Mouse (Mus musculus) stomach, embryonic 15.5 days (tissue): ENCODE results near the gene Tmem35b. TPM values are rescaled to one million over a fixed set of nuclear protein-coding genes. Genes with fewer than 3 reads are reported as not detected.

Experiments
- polyA plus RNA-seq: library from polyadenylated mRNA; unstranded; fragments of >200 nt; fragmentation: Nextera tagmentation; extraction: Ambion mirVana; gene quantifications from 2 replicates; pipeline ENCODE4 v1.2.1, GENCODE M21; 2015

Gene Tmem35b
- polyA plus RNA-seq, 1 experiment from 2014 or later: 21.6 TPM

Other genes starting within 250 kb of the Tmem35b start
- gene Zmym4, start 155.6 kb upstream of the Tmem35b start, polyA plus RNA-seq: 16.6 and 18.6 TPM in 2 replicates
- gene Sfpq, start 102.4 kb upstream of the Tmem35b start, polyA plus RNA-seq: 78.0 and 78.5 TPM in 2 replicates
- 13.2 and 15.2 TPM in 2 replicates for gene Zmym1, start 62.5 kb upstream of the Tmem35b start, polyA plus RNA-seq
- gene Zmym6, start 46.3 kb upstream of the Tmem35b start, polyA plus RNA-seq: 17.6 and 20.5 TPM in 2 replicates
- gene Dlgap3, start 45.5 kb downstream of the Tmem35b start, polyA plus RNA-seq: 1.4 and 1.7 TPM in 2 replicates
- gene Smim12, start 120.1 kb downstream of the Tmem35b start, polyA plus RNA-seq: 52.5 and 52.6 TPM in 2 replicates
- 15.2 and 15.9 TPM in 2 replicates for gene Gja4, start 190.3 kb downstream of the Tmem35b start, polyA plus RNA-seq
- gene Gjb3, start 207.2 kb downstream of the Tmem35b start, polyA plus RNA-seq: 4.3 and 5.6 TPM in 2 replicates
- gene Gjb4, start 230.4 kb downstream of the Tmem35b start, polyA plus RNA-seq: 0.53 and 0.89 TPM in 2 replicates
- gene Gjb5, start 234.5 kb downstream of the Tmem35b start, polyA plus RNA-seq: 0.76 and 0.90 TPM in 2 replicates